Mouse (Mus musculus): ENCODE measurements around the gene Smad1. TPM values are rescaled to one million over a fixed set of nuclear protein-coding genes. Genes with fewer than 3 reads are reported as not detected.
A peak's percentile ranks its signal among the peaks of the same experiment; 100 is the strongest.

Smad1 gene
- polyA plus RNA-seq, 1 experiment, result 29.5 TPM

DNA sequence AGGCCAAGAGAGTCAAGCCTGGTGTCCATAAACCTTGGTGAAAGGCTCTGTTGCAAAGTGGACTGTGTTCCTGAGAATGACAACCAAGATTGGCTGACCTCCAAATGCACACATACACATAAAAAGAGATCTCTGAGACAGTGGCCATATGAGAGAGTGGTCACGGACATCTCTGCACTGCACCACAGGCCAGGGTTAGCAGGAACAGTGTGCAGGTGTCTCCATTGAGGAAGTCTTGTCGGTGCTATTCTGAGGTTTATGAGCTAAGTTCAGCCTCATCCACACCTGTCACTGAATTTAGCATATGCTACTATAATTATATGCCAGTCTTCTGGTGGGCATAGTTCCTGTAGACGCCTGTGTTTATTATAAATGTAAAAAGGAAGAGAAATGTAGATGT, 33.6 kb downstream of the Smad1 start:
- no peaks in the 10 kb centered on the region for H3K27me3 ChIP-seq (ENCODE audit: control insufficient read depth, insufficient read depth, low read length)
- WGBS, result 14% methylated on average over 3 of the region's 3 CpGs
- peak; percentile 49 to 81 for DNase-seq
- no peak overlapping the region for H3K4me3 ChIP-seq (replicated peaks; ENCODE audit: insufficient read depth, low read depth, low read length)
- TF ChIP-seq CTCF (IDR thresholded peaks at IDR 0.05; ENCODE audit: borderline replicate concordance, insufficient read depth, low read depth, low read length), result no peak
- TF ChIP-seq POLR2A (IDR thresholded peaks at IDR 0.05; ENCODE audit: borderline replicate concordance, insufficient read depth, low read length), result no peak
- H3K27ac ChIP-seq (ENCODE audit: insufficient read depth, low read length), result peak overlapping the region; percentile 38
- H3K4me1 ChIP-seq (ENCODE audit: control insufficient read depth, insufficient read depth, low read length), result peaks cover 34% of the 10 kb centered on the region

DNA sequence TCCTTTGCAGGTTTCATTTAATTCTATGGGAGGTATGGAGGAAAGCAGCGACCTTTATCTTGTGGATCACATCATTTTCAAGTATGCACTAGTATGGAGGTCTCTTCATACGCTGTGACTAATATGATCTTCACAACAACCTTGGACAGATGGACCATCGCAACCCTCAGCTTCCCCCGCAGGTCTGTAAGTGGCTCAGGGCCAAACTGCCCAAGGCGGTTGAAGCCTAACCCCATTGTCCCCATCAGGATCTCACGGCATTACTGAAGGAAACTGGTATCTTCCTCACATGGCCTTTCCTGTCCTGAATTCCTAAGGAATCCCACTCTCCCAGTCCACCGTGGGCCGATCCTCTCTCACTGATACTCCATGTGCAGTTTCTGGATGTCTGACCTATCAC, 34.5 kb downstream of the Smad1 start:
- H3K27me3 ChIP-seq (ENCODE audit: control insufficient read depth, insufficient read depth, low read length), result no peaks in the 10 kb centered on the region
- peaks cover 38% of the 10 kb centered on the region for H3K4me1 ChIP-seq (ENCODE audit: control insufficient read depth, insufficient read depth, low read length)
- TF ChIP-seq CTCF (IDR thresholded peaks at IDR 0.05; ENCODE audit: borderline replicate concordance, insufficient read depth, low read depth, low read length) (no peak), POLR2A (IDR thresholded peaks at IDR 0.05; ENCODE audit: borderline replicate concordance, insufficient read depth, low read length) (no peak)
- DNase-seq, result peak in 1 of 2 experiments; percentile 52
- 34% methylated on average over 8 of the region's 8 CpGs for WGBS
- H3K4me3 ChIP-seq (replicated peaks; ENCODE audit: insufficient read depth, low read depth, low read length), result no peak overlapping the region
- no peak overlapping the region; the same call in 1 of the 2 replicates for H3K27ac ChIP-seq (ENCODE audit: insufficient read depth, low read length)

DNA sequence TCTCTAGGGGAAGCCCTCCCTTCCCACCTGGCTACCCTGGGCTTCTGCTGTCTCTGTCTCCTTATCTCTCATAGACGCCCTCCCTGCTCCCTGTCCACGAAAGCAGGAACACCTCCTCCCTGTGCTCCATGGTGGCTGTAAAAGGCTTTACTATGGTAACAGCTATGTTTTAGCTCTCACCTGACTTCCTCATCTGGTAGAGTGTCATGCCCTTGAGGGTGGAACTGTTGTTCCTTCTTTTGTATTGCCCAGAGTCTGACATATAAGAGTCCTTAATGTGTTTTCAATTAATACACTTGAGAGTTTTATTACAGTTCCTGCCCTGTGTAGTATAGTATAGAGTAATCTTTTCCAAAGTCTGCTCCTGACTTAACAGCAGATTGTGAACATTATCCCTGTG, 36.9 kb downstream of the Smad1 start:
- Histone ChIP-seq H3K27me3 (ENCODE audit: control insufficient read depth, insufficient read depth, low read length) (no peaks in the 10 kb centered on the region), H3K4me3 (replicated peaks; ENCODE audit: insufficient read depth, low read depth, low read length) (no peak overlapping the region), H3K27ac (ENCODE audit: insufficient read depth, low read length) (no peak overlapping the region), H3K4me1 (ENCODE audit: control insufficient read depth, insufficient read depth, low read length) (peaks cover 38% of the 10 kb centered on the region)
- TF ChIP-seq CTCF (IDR thresholded peaks at IDR 0.05; ENCODE audit: borderline replicate concordance, insufficient read depth, low read depth, low read length) (no peak), POLR2A (IDR thresholded peaks at IDR 0.05; ENCODE audit: borderline replicate concordance, insufficient read depth, low read length) (no peak)
- WGBS, result 70% methylated on average over 2 of the region's 2 CpGs
- no peak for DNase-seq

DNA sequence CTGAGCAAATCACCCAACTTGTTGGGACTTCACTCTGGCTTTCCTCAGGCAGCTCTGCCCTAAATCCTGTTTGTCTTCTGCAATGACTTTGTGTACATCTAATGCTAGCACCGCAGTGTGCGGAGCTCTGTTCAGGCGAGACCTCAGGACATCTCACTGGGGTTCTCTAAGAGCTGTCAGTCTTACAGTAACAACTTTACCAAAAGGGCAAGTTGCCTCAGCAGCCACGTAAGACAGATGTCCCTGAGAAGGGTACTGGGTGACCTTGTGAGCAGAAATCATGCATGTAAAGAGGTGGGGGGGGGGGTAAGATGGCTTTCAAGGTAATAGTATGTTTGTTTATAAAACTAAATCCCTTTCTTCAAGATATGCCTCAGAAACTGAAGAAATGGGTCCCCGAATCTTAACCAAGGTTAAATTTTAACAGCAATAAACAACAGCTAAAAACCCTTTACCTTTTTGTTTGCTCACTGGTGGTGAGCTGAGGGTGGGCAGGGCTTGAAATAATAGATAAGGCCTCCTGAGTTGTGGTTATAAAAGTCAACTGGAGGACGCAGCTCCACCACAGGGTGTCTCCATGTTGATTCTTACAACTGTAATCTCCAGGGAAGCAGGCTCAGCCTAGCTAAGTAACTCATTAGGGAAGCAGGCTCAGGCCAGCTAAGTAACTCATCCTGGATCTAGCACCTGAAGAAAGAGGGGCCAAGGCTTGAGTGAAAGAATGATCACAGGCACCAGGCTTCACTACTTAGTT, 38.4 kb downstream of the Smad1 start:
- 51% methylated on average over 6 of the region's 6 CpGs for WGBS
- no peak for TF ChIP-seq POLR2A (IDR thresholded peaks at IDR 0.05; ENCODE audit: borderline replicate concordance, insufficient read depth, low read length)
- no peak for TF ChIP-seq CTCF (IDR thresholded peaks at IDR 0.05; ENCODE audit: borderline replicate concordance, insufficient read depth, low read depth, low read length)
- no peak for DNase-seq
- Histone ChIP-seq H3K27ac (ENCODE audit: insufficient read depth, low read length) (peak overlapping the region; percentile 6; the same call in 1 of the 2 replicates), H3K4me1 (ENCODE audit: control insufficient read depth, insufficient read depth, low read length) (peaks cover 31% of the 10 kb centered on the region), H3K4me3 (replicated peaks; ENCODE audit: insufficient read depth, low read depth, low read length) (no peak overlapping the region), H3K27me3 (ENCODE audit: control insufficient read depth, insufficient read depth, low read length) (no peaks in the 10 kb centered on the region)

DNA sequence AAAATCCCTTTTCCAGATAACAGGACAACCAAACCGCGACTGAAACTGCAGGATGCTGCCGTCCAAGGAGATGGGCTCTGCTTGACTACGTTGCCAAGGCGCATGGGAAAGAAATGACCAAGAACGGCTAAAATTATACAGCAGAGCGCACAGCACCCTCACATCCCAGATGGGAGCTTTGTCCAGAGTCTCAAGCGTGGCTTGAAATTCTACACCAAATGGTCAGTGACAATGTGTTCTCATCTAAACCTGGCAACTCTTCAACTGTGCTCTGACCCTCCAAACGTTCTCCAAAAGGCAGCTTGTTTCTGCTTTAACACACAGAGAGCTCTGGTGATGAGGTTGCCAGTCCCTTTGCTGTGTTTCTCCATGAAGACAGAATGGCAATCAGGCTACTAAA, 39.0 kb downstream of the Smad1 start:
- DNase-seq, result peak in 1 of 2 experiments; percentile 68
- H3K27ac ChIP-seq (ENCODE audit: insufficient read depth, low read length), result peak overlapping the region; percentile 6; the same call in 1 of the 2 replicates
- no peak overlapping the region for H3K4me3 ChIP-seq (replicated peaks; ENCODE audit: insufficient read depth, low read depth, low read length)
- WGBS, result 3% methylated on average over 9 of the region's 9 CpGs
- H3K4me1 ChIP-seq (ENCODE audit: control insufficient read depth, insufficient read depth, low read length), result peaks cover 26% of the 10 kb centered on the region
- TF ChIP-seq CTCF (IDR thresholded peaks at IDR 0.05; ENCODE audit: borderline replicate concordance, insufficient read depth, low read depth, low read length), result no peak
- TF ChIP-seq POLR2A (IDR thresholded peaks at IDR 0.05; ENCODE audit: borderline replicate concordance, insufficient read depth, low read length), result no peak
- H3K27me3 ChIP-seq (ENCODE audit: control insufficient read depth, insufficient read depth, low read length), result no peaks in the 10 kb centered on the region

DNA sequence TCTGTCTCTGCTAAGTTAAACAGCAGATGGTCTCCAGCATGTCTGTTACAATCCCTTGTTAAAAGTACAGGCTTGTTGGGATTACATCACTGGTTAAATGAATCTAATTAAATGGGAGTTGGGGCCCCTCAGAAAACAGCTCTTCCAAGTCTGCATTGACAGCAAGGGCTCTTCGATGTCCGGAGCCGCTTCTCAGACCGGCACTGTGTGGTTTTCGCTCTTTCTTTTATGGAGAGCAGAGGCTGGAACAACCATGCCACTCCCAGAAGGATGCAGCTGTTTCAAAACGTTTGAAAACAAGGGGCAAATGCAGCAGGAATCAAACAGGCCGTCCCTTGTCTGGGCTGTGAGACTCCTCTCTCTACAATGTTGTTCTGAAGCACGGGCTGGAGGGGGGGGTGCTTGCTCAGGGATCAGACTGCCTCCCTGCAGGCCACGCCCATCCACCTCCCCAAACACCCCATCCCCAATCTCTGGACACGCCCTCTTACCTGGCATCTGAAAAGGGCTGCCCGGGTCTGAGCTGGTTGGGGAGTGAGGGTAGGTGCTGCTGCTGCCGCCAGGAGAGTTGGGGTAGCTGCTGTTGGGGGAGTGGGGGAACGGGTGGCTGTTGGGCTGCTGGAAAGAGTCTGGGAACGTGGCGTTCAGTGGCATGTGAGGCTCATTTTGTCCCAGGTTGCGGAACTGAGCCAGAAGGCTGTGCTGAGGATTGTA, 43.4 kb downstream of the Smad1 start:
- H3K4me1 ChIP-seq (ENCODE audit: control insufficient read depth, insufficient read depth, low read length), result peaks cover 20% of the 10 kb centered on the region
- WGBS, result 54% methylated on average over 16 of the region's 16 CpGs
- no peak for TF ChIP-seq CTCF (IDR thresholded peaks at IDR 0.05; ENCODE audit: borderline replicate concordance, insufficient read depth, low read depth, low read length)
- no peak for TF ChIP-seq POLR2A (IDR thresholded peaks at IDR 0.05; ENCODE audit: borderline replicate concordance, insufficient read depth, low read length)
- no peaks in the 10 kb centered on the region for H3K27me3 ChIP-seq (ENCODE audit: control insufficient read depth, insufficient read depth, low read length)
- no peak overlapping the region for H3K4me3 ChIP-seq (replicated peaks; ENCODE audit: insufficient read depth, low read depth, low read length)
- H3K27ac ChIP-seq (ENCODE audit: insufficient read depth, low read length), result no peak overlapping the region
- no peak for DNase-seq

GRCm38 (mm10) chr8:79354009-79354408, 45.3 kb downstream of the Smad1 start:
- TF ChIP-seq CTCF (IDR thresholded peaks at IDR 0.05; ENCODE audit: borderline replicate concordance, insufficient read depth, low read depth, low read length) (no peak), POLR2A (IDR thresholded peaks at IDR 0.05; ENCODE audit: borderline replicate concordance, insufficient read depth, low read length) (no peak)
- no peak overlapping the region for H3K4me3 ChIP-seq (replicated peaks; ENCODE audit: insufficient read depth, low read depth, low read length)
- WGBS, result 95% methylated on average over 7 of the region's 7 CpGs

More at GRCm38 (mm10) chr8:79354009-79354408, 45.3 kb downstream of the Smad1 start:
- Histone ChIP-seq H3K27ac (ENCODE audit: insufficient read depth, low read length) (no peak overlapping the region), H3K4me1 (ENCODE audit: control insufficient read depth, insufficient read depth, low read length) (peaks cover 17% of the 10 kb centered on the region), H3K27me3 (ENCODE audit: control insufficient read depth, insufficient read depth, low read length) (no peaks in the 10 kb centered on the region)
- DNase-seq, result no peak
